Mouse (Mus musculus) cerebellum, postnatal 10 days (tissue): Measurements from ENCODE around the gene Gm10382.
"Not testable (repeated sequence)": the region's sequence is repeated elsewhere in the genome, so short reads cannot be mapped to it uniquely, and the experiment has no call there.

Experiments
- DNase-seq, 2 experiments: peaks; one replicate each; pipeline ENCODE4 v3.0.0; 2021; ENCODE audit warnings: mixed read lengths in 2 of 2

The Gm10382 gene

DNA sequence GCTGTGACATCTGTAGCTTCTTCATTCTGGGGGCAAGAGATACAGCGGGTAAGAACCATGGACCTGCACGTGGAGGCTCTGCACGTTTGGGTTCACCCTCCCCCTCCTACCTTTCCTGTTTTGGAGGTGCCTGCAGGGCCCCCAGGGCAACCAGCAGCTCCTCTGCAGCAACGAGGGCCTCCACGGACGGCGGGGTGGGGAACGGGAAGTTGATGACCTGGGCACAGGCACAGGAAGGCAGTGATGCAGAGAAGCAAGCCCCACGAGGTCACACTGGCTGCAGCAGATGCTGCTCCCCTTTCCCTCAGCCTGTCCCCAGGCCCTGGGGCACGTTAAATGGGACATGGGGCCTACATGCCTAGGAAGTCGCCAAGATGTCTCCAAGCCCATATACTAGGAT is 30.0 kb downstream of the Gm10382 start:
- DNase-seq, result no peak

DNA sequence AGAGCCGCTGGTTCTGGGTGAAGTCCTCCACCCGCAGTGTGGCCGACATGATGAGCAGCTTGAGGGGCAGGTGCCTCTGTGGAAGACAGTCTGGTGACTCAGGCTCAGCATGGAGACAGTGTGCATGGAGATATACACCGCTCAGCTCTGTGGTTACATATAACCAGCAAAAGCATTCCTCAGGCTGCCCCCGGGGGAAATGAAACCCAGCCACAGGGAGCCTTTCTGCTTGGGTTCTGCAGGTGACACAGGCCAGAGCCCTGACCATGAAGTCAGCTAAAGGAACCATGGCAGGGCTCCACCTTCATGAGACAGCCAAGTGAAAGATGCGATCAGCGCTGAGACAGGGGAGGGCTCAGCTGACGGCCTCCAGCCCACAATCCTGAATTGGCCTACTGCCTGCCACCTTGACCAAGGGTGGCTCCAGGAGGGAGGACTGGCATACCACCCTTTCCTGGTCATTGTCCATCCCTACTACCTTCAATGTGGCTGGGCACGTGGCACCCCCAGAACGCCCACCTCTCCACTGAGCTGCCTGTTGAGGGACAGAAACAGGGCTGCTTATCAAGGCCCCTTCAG is 36.7 kb downstream of the Gm10382 start:
- no peak for DNase-seq

DNA sequence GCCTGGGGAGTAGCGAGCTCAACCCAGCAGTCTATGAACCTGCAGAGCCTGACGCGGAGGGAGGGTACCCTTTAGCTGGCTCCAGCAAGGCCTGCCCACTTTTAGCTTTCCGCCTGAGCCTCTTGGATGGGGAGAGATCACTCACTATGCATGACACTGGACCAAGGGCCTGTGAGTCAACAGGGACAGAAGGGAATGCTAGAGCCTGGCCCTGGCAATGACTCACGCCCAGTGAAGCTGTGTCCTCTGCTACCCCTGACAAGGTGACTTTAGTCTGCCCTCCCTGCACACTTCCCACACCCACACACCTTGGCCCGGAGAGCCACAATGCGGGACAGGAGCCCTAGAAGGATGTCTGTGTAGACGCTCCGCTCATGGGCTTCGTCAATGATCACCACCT is 37.2 kb downstream of the Gm10382 start:
- no peak for DNase-seq

DNA sequence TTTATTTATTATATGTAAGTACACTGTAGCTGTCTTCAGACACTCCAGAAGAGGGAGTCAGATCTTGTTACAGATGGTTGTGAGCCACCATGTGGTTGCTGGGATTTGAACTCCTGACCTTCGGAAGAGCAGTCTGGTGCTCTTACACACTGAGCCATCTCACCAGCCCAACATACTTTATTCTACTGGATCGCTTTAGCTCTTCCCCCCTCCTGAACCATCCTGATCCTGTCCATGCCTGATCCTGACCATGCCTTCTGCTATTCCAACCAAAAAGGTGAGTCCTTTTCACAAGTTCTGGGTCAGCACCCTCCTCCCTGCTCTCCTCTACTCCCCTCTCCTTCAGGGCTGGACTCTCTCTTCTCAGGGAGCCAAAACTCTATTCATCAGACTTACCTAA is 43.2 kb downstream of the Gm10382 start:
- not testable (repeated sequence) for DNase-seq

DNA sequence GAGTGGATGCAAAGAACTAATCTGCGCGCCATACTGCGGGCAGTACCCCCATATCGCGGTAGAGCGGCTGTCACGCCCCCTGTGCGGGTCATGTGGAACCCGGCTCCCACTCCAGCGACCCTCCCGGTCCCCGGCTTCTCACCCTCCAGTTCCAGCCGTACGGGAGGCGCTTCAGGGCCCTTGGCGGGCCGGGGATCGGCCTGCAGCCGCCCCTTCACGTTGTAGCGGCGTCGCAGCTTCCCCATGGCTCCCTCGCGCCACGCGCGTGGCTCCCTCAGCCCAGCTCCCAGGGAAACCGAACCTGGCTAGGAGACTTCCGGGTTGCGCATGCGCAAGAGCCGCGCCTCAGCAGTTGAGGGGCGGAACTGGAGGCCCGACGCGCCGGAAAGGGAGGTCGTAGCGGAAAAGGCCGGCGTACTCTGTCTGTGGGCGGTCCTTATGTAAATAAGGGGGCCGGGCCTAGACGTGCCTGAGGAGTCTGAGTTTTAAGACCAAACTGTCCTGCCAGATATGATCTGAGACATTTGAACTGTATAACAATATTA is 44.7 kb downstream of the Gm10382 start, which contains the start of gene Dhx37:
TSS of gene Dhx37 (minus strand) at position 329 of the 545 bp plus-strand sequence.
- peak; percentile 96 to 97 for DNase-seq

DNA sequence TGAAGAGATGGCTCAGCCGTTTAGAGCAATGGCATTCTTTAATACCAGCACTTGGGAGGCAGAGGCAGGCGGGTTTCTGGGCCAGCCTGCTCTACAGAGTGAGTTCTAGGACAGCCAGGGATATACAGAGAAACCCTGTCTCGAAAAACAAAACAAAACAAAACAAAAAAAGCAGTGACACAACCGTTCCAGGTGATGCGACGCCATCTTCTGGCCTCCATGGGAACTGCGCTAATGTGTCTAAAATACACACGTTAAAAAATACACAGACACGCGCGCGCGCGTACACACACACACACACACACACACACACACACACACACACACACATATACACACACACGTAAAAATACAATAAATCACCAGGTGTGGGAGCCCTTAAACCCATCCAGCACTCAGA is 45.2 kb downstream of the Gm10382 start:
- peak in 1 of 2 experiments; percentile 42 for DNase-seq
